Mouse (Mus musculus) left cerebral cortex, adult 11 months (tissue): ENCODE data around the gene Hormad2.

Experiments used
- DNase-seq: peaks from one replicate; pipeline ENCODE4 v3.0.0; 2022; ENCODE audit warnings: low spot score

Hormad2 gene

DNA sequence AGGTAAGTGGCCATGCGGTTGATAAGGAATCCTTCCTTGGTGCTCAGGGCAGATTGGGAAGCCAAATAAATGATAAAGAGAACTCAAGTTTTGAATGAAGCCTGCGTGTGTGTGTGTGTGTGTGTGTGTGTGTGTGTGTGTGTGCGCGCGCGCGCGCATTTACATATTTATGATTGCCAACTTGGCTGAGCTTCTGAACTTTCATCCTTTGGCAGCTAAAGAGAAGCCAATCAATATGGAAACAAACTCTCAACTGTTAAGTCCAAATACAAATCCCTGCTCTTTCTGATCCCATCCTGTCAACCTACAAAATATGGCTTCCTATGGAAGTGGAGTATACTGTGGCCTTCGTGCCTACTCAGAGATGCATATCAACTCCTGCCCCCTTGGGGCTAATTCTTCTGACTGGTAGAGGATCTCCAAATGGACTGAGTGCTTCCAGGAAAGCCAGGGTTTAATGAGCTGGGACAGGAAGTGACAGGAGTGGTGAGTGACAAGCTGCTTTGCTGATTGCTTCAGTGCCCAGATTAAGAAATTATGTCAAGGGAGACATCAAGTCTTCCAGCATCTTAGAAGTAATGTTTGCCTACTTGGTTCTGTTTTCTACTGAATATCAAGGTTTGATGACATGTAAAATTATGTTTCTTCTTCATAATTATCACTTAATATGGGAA is 5.4 kb upstream of the Hormad2 start:
- no peak for DNase-seq

GRCm38 (mm10) chr11:4442280-4442679 is 1.4 kb upstream of the Hormad2 start:
- no peak for DNase-seq

DNA sequence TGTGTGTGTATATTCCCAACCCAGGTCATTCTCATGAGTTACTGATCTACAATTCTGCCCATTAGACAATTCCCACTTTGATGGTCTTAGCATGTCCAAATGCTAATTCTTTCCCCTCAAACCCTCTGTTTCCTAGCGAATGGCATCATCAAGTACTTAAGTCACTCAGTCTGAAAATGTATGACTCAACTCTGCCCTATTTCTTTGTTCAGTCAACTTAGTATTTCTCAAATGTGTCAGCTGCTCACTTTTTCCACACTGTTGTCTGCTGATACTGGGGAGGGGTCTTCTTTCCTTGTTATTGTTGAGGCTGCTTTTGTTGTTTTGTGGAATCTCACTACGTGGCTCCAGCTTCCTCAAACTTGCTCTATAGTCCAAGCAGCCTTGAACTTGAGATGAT is 2.7 kb downstream of the Hormad2 start:
- DNase-seq = no peak

DNA sequence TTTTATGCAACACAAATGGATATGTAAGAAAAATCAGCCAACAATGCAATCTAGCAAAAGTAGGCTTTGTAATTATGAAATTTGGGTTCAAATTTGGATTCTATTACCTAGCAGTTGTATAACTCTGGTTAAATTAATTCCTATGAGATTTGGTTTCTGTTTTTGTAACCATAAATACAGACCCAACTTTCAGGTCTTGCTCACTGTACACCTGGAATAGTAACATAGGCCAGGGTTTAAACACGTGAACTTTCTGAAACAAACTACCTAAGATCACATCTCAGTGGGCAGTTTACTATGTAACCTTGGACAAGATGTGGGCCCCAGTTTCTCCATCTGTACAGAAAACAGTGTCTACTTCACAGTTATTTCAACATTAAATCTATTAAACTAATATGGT is 3.6 kb downstream of the Hormad2 start:
- no peak for DNase-seq

GRCm38 (mm10) chr11:4436631-4437030 is 4.3 kb downstream of the Hormad2 start:
- peak; percentile 7 for DNase-seq

- no peak for DNase-seq
Measured at GRCm38 (mm10) chr11:4434461-4434860, 6.4 kb downstream of the Hormad2 start.

GRCm38 (mm10) chr11:4423818-4424217 is 17.1 kb downstream of the Hormad2 start:
- no peak for DNase-seq

- no peak for DNase-seq
Measured at GRCm38 (mm10) chr11:4422494-4423425, 18.1 kb downstream of the Hormad2 start.

- DNase-seq = no peak
Measured at GRCm38 (mm10) chr11:4421933-4422488, 18.9 kb downstream of the Hormad2 start.

GRCm38 (mm10) chr11:4417986-4418385 is 22.9 kb downstream of the Hormad2 start:
- no peak for DNase-seq

DNA sequence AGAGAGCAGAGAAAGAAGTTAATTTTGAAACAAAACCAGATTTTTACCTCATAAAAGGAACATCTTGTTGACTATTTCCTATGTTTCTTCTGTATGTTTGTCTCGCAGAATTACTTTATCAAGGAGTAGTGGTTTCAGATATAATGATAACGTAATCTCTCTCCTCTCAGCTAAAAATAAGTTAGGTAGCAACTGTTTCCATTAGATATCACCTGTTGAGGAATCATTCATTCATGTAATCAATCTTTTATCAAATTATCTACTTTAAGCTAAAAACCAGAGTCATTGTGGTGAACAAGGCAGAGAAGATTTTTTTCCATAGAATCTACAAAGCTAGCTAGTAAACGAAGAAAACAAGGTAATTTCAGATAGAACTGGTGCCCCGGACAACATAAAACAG is 28.6 kb downstream of the Hormad2 start:
- DNase-seq = no peak

GRCm38 (mm10) chr11:4404277-4404676 is 36.6 kb downstream of the Hormad2 start:
- DNase-seq = no peak

GRCm38 (mm10) chr11:4403381-4403780 is 37.5 kb downstream of the Hormad2 start:
- DNase-seq = no peak

GRCm38 (mm10) chr11:4401251-4401650 is 39.7 kb downstream of the Hormad2 start:
- DNase-seq = no peak

DNA sequence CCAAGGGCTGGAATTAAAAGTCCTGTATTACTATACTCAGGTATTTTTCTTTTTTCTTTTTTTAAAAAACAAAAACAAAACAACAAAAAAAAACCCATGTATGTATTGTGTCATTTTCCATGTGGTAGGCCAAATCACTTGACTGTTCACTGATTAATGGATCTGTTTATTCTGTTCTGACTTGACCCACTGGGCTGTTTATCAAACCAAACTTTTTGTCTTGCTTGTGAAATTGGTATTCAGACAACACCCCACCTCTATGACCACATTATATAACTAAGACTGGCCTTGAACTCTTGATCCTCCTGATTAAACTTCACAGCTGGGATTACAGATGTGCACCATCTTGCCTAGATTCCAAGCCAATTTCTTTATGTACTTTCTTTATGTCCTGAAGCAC is 46.7 kb downstream of the Hormad2 start:
- DNase-seq = no peak

DNA sequence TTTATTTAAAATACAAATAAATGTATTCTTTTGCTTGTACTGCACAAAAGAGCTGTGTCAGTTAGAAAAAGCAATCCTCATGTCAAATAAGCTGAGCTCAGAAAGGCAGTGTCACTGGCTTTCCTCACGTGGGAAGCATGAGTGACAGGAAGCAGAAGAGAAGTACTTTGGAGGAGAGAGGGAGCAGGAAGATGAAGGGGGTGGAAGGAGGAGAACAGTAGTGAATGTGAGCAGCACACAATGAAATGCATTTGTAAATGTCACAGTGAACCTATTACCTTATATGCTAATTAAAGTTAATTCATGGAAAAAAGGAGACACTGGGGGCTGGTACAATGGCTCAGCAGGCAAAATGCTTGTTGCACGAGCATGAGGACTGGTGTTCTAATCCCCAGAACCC is 52.9 kb downstream of the Hormad2 start:
- DNase-seq = no peak

GRCm38 (mm10) chr11:4382321-4382720 is 58.6 kb downstream of the Hormad2 start:
- DNase-seq = no peak

- no peak for DNase-seq
Measured at GRCm38 (mm10) chr11:4379857-4380256, 61.0 kb downstream of the Hormad2 start.

DNA sequence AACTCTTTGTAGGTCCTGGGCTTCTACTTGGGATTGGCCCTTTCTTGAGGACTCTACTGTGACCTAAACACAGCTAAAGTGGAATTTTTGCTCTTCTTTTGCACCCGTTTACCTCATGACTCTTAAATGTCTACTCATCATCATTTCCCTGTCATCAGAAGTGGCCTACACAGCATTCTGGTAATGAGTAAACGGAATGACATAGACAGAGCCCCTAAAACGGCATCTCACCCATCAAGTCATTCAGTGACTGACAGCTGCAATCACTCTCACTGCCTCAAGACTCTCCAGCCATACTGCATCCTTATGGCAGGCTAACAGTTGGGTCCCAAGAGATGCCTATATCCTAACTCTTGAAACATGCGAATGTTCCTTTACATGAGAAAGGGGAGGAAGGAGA is 74.5 kb downstream of the Hormad2 start:
- DNase-seq = no peak

DNA sequence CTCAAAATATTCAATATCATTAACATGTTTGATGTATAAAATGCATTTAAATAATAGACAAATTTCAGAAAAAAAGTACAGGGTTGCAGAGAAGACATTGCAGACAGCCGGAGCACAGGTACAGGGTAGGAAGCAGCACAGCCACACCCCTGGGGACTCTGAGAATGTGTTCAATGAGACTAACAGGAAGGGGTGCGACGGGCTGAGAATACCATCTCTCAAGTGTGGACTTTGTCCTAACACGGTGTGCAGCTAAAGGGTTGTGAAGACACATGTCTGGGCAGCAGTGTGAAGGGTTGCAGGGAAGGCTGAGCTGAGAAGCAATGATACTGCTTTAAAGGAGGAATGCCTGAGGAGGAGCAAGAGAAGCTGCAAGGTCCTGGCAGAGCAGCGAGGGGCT is 85.5 kb downstream of the Hormad2 start:
- DNase-seq = no peak

GRCm38 (mm10) chr11:4352637-4353036 is 88.3 kb downstream of the Hormad2 start:
- no peak for DNase-seq

DNA sequence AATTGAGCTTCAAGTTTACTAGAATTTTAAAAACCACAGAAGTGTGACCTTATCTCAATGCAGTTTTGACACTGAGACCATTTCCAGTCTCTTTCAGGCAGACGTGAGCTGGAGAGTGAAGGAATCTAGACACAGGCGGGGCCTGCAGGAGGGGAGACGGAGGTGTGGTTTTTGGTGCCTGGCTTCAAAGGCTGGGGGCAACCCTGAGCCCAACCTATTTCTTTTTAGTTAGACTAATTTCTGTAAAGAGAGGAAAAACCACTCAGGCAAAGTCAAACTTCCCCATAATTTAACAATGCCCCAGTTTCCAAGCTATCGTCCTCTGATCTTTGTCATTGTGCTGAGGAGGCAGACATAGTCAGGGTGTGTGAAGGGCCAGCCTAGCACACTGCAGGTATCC is 97.0 kb downstream of the Hormad2 start:
- DNase-seq = no peak

- no peak for DNase-seq
Measured at GRCm38 (mm10) chr11:4342027-4342426, 98.9 kb downstream of the Hormad2 start.
